Mouse (Mus musculus) olfactory bulb, adult 2 months (tissue): ENCODE data around the gene Hs6st3.

Experiments used
- CTCF ChIP-seq: fragments of 200-500 bp; IDR thresholded peaks from 2 replicates; pipeline ENCODE4 v1.5.1; 2012; ENCODE audit warnings: low read depth, mild to moderate bottlenecking, low read length, moderate library complexity; ENCODE audit not compliant: insufficient read depth
- POLR2A ChIP-seq: fragments of 200-500 bp; IDR thresholded peaks from 2 replicates; pipeline ENCODE4 v1.6.1; 2012; ENCODE audit warnings: mild to moderate bottlenecking, low read depth, low read length, moderate library complexity; ENCODE audit not compliant: insufficient read depth

DNA sequence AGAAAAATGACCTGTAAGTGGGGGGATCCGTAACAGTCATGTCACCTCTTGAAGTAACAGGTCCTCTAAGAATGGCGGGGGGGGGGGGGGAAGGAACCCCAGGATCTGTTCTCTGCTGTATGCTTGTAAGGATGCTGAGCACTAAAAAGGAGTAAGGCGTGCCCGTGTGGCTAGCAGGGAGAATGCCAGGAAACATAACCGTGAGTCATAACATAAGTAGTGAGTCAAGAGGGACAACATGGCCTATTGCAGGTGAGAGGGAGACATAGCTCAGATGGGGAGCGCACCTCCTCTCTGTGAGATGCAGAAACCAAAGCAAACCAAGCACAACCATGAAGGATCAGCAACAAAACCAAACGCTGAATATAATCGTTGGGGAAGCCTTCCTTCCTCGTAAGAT, 55.8 kb downstream of the Hs6st3 start:
- TF ChIP-seq POLR2A (no peak), CTCF (no peak)
